Mouse (Mus musculus): ENCODE data around the gene Apobec2. TPM values are rescaled to one million over a fixed set of nuclear protein-coding genes. Genes with fewer than 3 reads are reported as not detected.

Gene Apobec2
- total and polyA plus RNA-seq, 3 experiments, result 0.11 TPM; not detected in 2

DNA sequence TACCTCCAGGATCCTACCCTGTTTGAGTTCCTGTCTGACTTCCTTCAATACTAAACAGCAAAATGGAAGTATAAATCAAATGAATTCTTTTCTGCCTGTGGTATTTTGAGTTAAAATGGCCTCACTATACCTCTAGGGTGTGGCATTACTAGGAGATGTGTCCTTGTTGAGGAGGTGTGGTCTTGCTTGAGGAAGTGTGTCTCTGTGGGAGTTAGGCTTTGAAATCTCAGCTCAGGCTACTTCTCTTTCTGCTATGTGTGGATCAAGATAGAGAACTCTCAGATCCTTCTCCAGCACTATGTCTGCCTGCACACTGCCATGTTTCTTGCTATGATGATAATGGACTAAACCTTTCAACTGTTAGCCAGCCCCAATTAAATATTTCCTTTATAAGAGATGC, 53.7 kb downstream of the Apobec2 start:
- DNase-seq (ENCODE audit: low spot score) (no peak), ATAC-seq (ENCODE audit: extremely low read depth, insufficient number of reproducible peaks, low FRiP score, poor library complexity, severe bottlenecking) (no peak)
- Histone ChIP-seq H3K4me1 (ENCODE audit: insufficient read depth, low read depth, low read length) (peaks cover 7% of the 10 kb centered on the region), H3K27me3 (ENCODE audit: insufficient read depth, low read length) (no peaks in the 10 kb centered on the region), H3K4me3 (ENCODE audit: low read depth, low read length) (no peak overlapping the region), H3K9me3 (replicated peaks) (no peaks in the 10 kb centered on the region; the same call in 1 of the 2 replicates), H3K36me3 (replicated peaks) (no peaks in the 10 kb centered on the region)
- TF ChIP-seq CTCF (IDR thresholded peaks at IDR 0.05; ENCODE audit: low read depth, low read length), result no peak
- no peak for TF ChIP-seq GATA2 (IDR thresholded peaks at IDR 0.05; ENCODE audit: borderline replicate concordance, low read depth, low read length)
- TF ChIP-seq POLR2AphosphoS5 (IDR thresholded peaks at IDR 0.05; ENCODE audit: insufficient replicate concordance, low read depth, low read length), result no peak
- TF ChIP-seq GATA1 (IDR thresholded peaks at IDR 0.05; ENCODE audit: borderline replicate concordance, low read length), result no peak
- no peak for TF ChIP-seq TAL1 (conservative IDR thresholded peaks at IDR 0.05; ENCODE audit: low read depth, low read length)

DNA sequence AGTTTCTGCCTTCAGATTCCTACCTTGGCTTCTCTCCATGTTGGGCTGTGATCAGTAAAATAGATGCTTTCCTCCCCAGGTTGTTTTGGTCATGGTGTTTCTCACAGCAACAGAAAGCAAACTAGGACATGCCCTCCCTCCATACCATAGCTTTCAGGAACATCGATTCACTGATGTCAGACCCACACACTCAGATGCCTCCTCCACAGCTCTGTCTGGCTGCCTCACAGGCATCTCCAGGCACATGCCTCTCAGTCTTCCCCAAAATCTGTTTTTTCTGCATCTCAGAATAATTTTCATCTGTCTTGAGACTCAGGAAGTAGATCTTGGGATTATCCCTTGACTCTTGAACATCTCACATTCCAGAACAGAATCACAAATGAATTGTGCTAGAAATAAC, 56.6 kb downstream of the Apobec2 start:
- H3K4me1 ChIP-seq (ENCODE audit: insufficient read depth, low read depth, low read length), result no peaks in the 10 kb centered on the region
- ATAC-seq (ENCODE audit: extremely low read depth, insufficient number of reproducible peaks, low FRiP score, poor library complexity, severe bottlenecking) (no peak), DNase-seq (ENCODE audit: low spot score) (no peak)
- H3K4me3 ChIP-seq (ENCODE audit: low read depth, low read length), result no peak overlapping the region
- H3K36me3 ChIP-seq (replicated peaks), result no peaks in the 10 kb centered on the region
- no peaks in the 10 kb centered on the region; the same call in 1 of the 2 replicates for H3K9me3 ChIP-seq (replicated peaks)
- H3K27me3 ChIP-seq (ENCODE audit: insufficient read depth, low read length), result no peaks in the 10 kb centered on the region
- TF ChIP-seq CTCF (IDR thresholded peaks at IDR 0.05; ENCODE audit: low read depth, low read length) (no peak), POLR2AphosphoS5 (IDR thresholded peaks at IDR 0.05; ENCODE audit: insufficient replicate concordance, low read depth, low read length) (no peak), GATA1 (IDR thresholded peaks at IDR 0.05; ENCODE audit: borderline replicate concordance, low read length) (no peak), GATA2 (IDR thresholded peaks at IDR 0.05; ENCODE audit: borderline replicate concordance, low read depth, low read length) (no peak), TAL1 (conservative IDR thresholded peaks at IDR 0.05; ENCODE audit: low read depth, low read length) (no peak)

DNA sequence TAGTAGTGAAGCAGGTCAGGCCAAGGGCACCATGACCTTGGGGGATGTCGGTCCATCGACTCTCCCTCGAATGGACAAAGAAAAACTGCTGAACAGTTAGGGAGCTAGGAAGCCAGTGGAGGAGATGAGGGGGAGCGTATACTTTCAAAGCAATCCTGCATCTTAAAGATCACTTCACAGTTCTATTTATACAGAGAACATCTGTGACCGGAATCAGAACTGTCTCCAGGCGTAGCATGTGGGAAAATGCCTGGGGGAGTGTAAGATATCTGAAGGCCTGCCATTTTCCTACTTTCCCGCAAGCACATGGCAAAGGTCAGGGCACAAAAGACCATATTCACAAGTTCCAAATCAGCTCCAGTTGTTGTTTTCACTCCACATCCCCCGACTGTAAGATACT, 59.7 kb downstream of the Apobec2 start:
- ATAC-seq (ENCODE audit: extremely low read depth, insufficient number of reproducible peaks, low FRiP score, poor library complexity, severe bottlenecking), result no peak
- TF ChIP-seq GATA1 (IDR thresholded peaks at IDR 0.05; ENCODE audit: borderline replicate concordance, low read length), result no peak
- TF ChIP-seq POLR2AphosphoS5 (IDR thresholded peaks at IDR 0.05; ENCODE audit: insufficient replicate concordance, low read depth, low read length), result no peak
- DNase-seq (ENCODE audit: low spot score), result no peak
- Histone ChIP-seq H3K4me3 (ENCODE audit: low read depth, low read length) (no peak overlapping the region), H3K9me3 (replicated peaks) (no peaks in the 10 kb centered on the region; the same call in 1 of the 2 replicates), H3K36me3 (replicated peaks) (no peaks in the 10 kb centered on the region), H3K27me3 (ENCODE audit: insufficient read depth, low read length) (peaks cover 4% of the 10 kb centered on the region; the same call in 1 of the 2 replicates), H3K4me1 (ENCODE audit: insufficient read depth, low read depth, low read length) (no peaks in the 10 kb centered on the region)

DNA sequence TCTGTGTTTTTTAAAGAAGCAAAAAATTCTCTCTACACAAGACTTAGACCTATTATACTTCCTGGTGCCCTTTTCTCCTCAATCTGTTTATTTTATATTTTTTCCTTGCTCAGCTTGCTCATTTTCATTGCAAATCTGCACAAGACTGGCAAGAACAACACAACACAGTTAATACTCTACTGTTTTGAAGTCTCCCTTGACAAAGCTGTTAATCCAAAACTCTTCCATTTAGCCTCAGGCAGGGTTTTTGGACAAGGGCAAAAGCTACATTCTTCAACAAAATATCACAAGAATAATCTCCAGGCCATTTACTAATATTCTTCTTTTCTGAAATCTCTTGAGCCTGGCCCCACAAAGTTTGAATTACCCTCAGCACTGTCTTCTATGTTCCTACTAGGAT, 61.1 kb downstream of the Apobec2 start:
- Histone ChIP-seq H3K36me3 (replicated peaks) (no peaks in the 10 kb centered on the region), H3K27me3 (ENCODE audit: insufficient read depth, low read length) (peaks cover 8% of the 10 kb centered on the region; the same call in 1 of the 2 replicates), H3K4me1 (ENCODE audit: insufficient read depth, low read depth, low read length) (no peaks in the 10 kb centered on the region), H3K4me3 (ENCODE audit: low read depth, low read length) (no peak overlapping the region), H3K9me3 (replicated peaks) (no peaks in the 10 kb centered on the region; the same call in 1 of the 2 replicates)
- ATAC-seq (ENCODE audit: extremely low read depth, insufficient number of reproducible peaks, low FRiP score, poor library complexity, severe bottlenecking), result no peak
- TF ChIP-seq POLR2AphosphoS5 (IDR thresholded peaks at IDR 0.05; ENCODE audit: insufficient replicate concordance, low read depth, low read length) (no peak), GATA2 (IDR thresholded peaks at IDR 0.05; ENCODE audit: borderline replicate concordance, low read depth, low read length) (no peak), TAL1 (conservative IDR thresholded peaks at IDR 0.05; ENCODE audit: low read depth, low read length) (no peak), GATA1 (IDR thresholded peaks at IDR 0.05; ENCODE audit: borderline replicate concordance, low read length) (no peak), CTCF (IDR thresholded peaks at IDR 0.05; ENCODE audit: low read depth, low read length) (no peak)
- no peak for DNase-seq (ENCODE audit: low spot score)

Other genes starting within 250 kb of the Apobec2 start
- gene Trem1, start 200.2 kb downstream of the Apobec2 start, total RNA-seq (2014; fragmentation: Nextera tagmentation), result not detected in 2 replicates
- 0.05 and 0.06 TPM in 2 replicates for gene Trem1, start 200.2 kb downstream of the Apobec2 start, total RNA-seq (2017)
- not detected in 2 replicates for gene Trem1, start 200.2 kb downstream of the Apobec2 start, polyA plus RNA-seq (2012)
- gene Trem3, start 185.2 kb downstream of the Apobec2 start, total RNA-seq (2014; fragmentation: Nextera tagmentation), result not detected in 2 replicates
- gene Trem3, start 185.2 kb downstream of the Apobec2 start, total RNA-seq (2017), result not detected in 2 replicates
- gene Trem3, start 185.2 kb downstream of the Apobec2 start, polyA plus RNA-seq (2012), result not detected in 2 replicates
- gene Treml4, start 168.6 kb downstream of the Apobec2 start, total RNA-seq (2014; fragmentation: Nextera tagmentation), result 2.3 TPM in 1 of 2 replicates, not detected in the other
- 1.4 and 2.2 TPM in 2 replicates for gene Treml4, start 168.6 kb downstream of the Apobec2 start, total RNA-seq (2017)
- 0.22 and 0.33 TPM in 2 replicates for gene Treml4, start 168.6 kb downstream of the Apobec2 start, polyA plus RNA-seq (2012)
- gene Treml2, start 133.4 kb downstream of the Apobec2 start, total RNA-seq (2014; fragmentation: Nextera tagmentation), result 84.3 and 99.8 TPM in 2 replicates
- 63.4 and 71.0 TPM in 2 replicates for gene Treml2, start 133.4 kb downstream of the Apobec2 start, total RNA-seq (2017)
- 14.3 and 15.6 TPM in 2 replicates for gene Treml2, start 133.4 kb downstream of the Apobec2 start, polyA plus RNA-seq (2012)
- gene B430306N03Rik, start 116.8 kb downstream of the Apobec2 start, total RNA-seq (2014; fragmentation: Nextera tagmentation), result 1.0 and 1.7 TPM in 2 replicates
- 0.87 and 0.93 TPM in 2 replicates for gene B430306N03Rik, start 116.8 kb downstream of the Apobec2 start, total RNA-seq (2017)
- 0.20 and 0.21 TPM in 2 replicates for gene B430306N03Rik, start 116.8 kb downstream of the Apobec2 start, polyA plus RNA-seq (2012)
- gene Trem2, start 86.5 kb downstream of the Apobec2 start, total RNA-seq (2014; fragmentation: Nextera tagmentation), result 0.44 and 2.3 TPM in 2 replicates
- 0.60 and 0.87 TPM in 2 replicates for gene Trem2, start 86.5 kb downstream of the Apobec2 start, total RNA-seq (2017)
- gene Trem2, start 86.5 kb downstream of the Apobec2 start, polyA plus RNA-seq (2012), result 1.0 and 1.3 TPM in 2 replicates
- not detected in 2 replicates for gene Treml1, start 73.0 kb downstream of the Apobec2 start, total RNA-seq (2014; fragmentation: Nextera tagmentation)
- gene Treml1, start 73.0 kb downstream of the Apobec2 start, total RNA-seq (2017), result 6.7 and 7.2 TPM in 2 replicates
- gene Treml1, start 73.0 kb downstream of the Apobec2 start, polyA plus RNA-seq (2012), result 0.34 and 0.65 TPM in 2 replicates
- gene Nfya, start 23.0 kb downstream of the Apobec2 start, total RNA-seq (2014; fragmentation: Nextera tagmentation), result 193 and 203 TPM in 2 replicates
- gene Nfya, start 23.0 kb downstream of the Apobec2 start, total RNA-seq (2017), result 22.5 and 27.4 TPM in 2 replicates
- 41.1 and 43.3 TPM in 2 replicates for gene Nfya, start 23.0 kb downstream of the Apobec2 start, polyA plus RNA-seq (2012)
- 34.3 and 39.8 TPM in 2 replicates for gene Oard1, start 22.9 kb downstream of the Apobec2 start, total RNA-seq (2014; fragmentation: Nextera tagmentation)
- 83.4 and 91.3 TPM in 2 replicates for gene Oard1, start 22.9 kb downstream of the Apobec2 start, total RNA-seq (2017)
- 3.5 and 5.0 TPM in 2 replicates for gene Oard1, start 22.9 kb downstream of the Apobec2 start, polyA plus RNA-seq (2012)
- 84.5 and 99.5 TPM in 2 replicates for gene Tspo2, start 18.6 kb upstream of the Apobec2 start, total RNA-seq (2014; fragmentation: Nextera tagmentation)
- 57.0 and 61.3 TPM in 2 replicates for gene Tspo2, start 18.6 kb upstream of the Apobec2 start, total RNA-seq (2017)
- 23.0 and 47.5 TPM in 2 replicates for gene Tspo2, start 18.6 kb upstream of the Apobec2 start, polyA plus RNA-seq (2012)
- gene Unc5cl, start 22.0 kb upstream of the Apobec2 start, total RNA-seq (2014; fragmentation: Nextera tagmentation), result 22.1 and 25.9 TPM in 2 replicates
- 15.6 and 17.6 TPM in 2 replicates for gene Unc5cl, start 22.0 kb upstream of the Apobec2 start, total RNA-seq (2017)
- gene Unc5cl, start 22.0 kb upstream of the Apobec2 start, polyA plus RNA-seq (2012), result 15.9 and 16.3 TPM in 2 replicates

Data from G1E (cell line).